Mouse (Mus musculus) heart, embryonic 16.5 days (tissue): Measurements from ENCODE around the gene Mpp5. TPM values are rescaled to one million over a fixed set of nuclear protein-coding genes. Genes with fewer than 3 reads are reported as not detected.
A peak's percentile ranks its signal among the peaks of the same experiment; 100 is the strongest.

Source experiments
- ATAC-seq: fragments of 200-750 bp; cut with Nextera tagmentation; replicated peaks from 2 replicates; pipeline ENCODE4 v1.8.0; 2017; ENCODE audit warnings: moderate number of reproducible peaks; ENCODE audit not compliant: insufficient read depth, low FRiP score; ENCODE audit errors: extremely low read depth
- H3K27ac ChIP-seq: fragments of 300-500 bp; sonication (generic); 2 replicates; pipeline ENCODE4 v1.5.1; 2014; ENCODE audit warnings: mild to moderate bottlenecking, low read length, control low read depth, moderate library complexity
- H3K27me3 ChIP-seq: fragments of 300-500 bp; sonication (generic); 2 replicates; pipeline ENCODE4 v1.6.1; 2014; ENCODE audit warnings: low read length, mixed read lengths; ENCODE audit not compliant: control insufficient read depth, insufficient read depth
- H3K36me3 ChIP-seq: fragments of 300-500 bp; sonication (generic); 2 replicates; pipeline ENCODE4 v1.6.1; 2014; ENCODE audit not compliant: control insufficient read depth, insufficient read depth
- H3K4me1 ChIP-seq: fragments of 300-500 bp; sonication (generic); 2 replicates; pipeline ENCODE4 v1.6.1; 2014; ENCODE audit warnings: low read length, mixed read lengths; ENCODE audit not compliant: control insufficient read depth, insufficient read depth
- H3K4me2 ChIP-seq: fragments of 300-500 bp; sonication (generic); 2 replicates; pipeline ENCODE4 v1.6.1; 2014; ENCODE audit warnings: low read depth, mild to moderate bottlenecking, control low read depth, low read length
- H3K4me3 ChIP-seq: fragments of 300-500 bp; sonication (generic); 2 replicates; pipeline ENCODE4 v1.5.1; 2014; ENCODE audit warnings: mild to moderate bottlenecking, control low read depth, low read length
- H3K9ac ChIP-seq: fragments of 300-500 bp; sonication (generic); 2 replicates; pipeline ENCODE4 v1.6.1; 2014; ENCODE audit warnings: low read length, control low read depth
- H3K9me3 ChIP-seq: fragments of 300-500 bp; sonication (generic); replicated peaks from 2 replicates; pipeline ENCODE4 v1.6.1; 2016; ENCODE audit warnings: low read length; ENCODE audit not compliant: control insufficient read depth
- WGBS: fragments of 180-500 bp; shearing (Covaris S2); extraction: QIAGEN DNeasy Blood & Tissue Kit; methylation state at CpG from one replicate; pipeline ENCODE4 v1.1.7; 2014; 5-methylcytosine and 5-hydroxymethylcytosine counted together
- polyA plus RNA-seq: library from polyadenylated mRNA; unstranded; fragments of >200 nt; fragmentation: Nextera tagmentation; extraction: Ambion mirVana; gene quantifications from 2 replicates; pipeline ENCODE4 v1.2.1, GENCODE M21; 2015

Gene Mpp5
- 14.5 and 15.2 TPM in 2 replicates for polyA plus RNA-seq

DNA sequence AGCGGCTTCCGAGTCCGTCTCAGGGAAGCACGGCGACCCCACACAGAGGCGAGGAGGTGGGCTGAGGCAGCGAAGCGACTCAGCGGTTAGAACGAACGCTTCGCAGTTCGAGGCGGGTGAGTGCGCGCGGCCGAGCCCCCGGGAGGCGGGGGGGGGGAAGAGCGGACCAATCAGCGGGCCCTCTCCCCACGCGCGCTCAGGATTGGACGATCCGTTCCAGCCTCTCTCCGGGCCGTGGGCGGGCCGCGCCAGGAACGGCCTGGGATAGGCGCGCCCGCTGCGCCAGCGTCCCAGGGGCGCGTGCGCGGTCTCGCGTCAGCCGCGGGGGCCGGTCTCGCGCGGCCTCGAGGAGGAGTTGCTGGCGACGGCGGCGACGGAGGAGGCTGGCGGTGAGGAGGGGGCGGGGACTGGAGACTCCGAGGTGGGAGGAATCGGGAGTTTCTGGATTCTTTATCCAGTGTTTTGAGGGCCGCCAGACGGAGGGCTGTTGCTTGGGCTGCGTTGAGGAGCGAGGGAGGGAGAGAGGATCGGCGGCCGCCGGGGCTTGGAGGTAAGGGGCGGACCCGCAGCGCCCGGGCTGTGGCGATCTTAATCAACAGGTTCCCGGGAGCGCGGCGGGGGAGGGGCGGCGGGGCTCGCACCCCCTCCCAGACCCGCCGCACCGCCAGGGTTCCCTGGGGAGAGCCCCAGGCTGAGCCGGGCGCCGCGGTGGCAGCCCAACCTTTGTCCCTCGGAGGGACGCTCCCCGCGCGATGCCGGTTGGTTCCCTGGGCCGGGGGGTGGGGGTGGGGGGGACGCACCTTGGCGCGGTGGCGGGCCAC lies at the start of gene Mpp5:
TSS of gene Mpp5 (plus strand) at position 351 of the 821 bp plus-strand sequence.
- Histone ChIP-seq H3K27ac (peak within 1 kb of the TSS; percentile 97), H3K4me1 (peaks cover 3% of the 10 kb centered on the region; the same call in 1 of the 2 replicates), H3K36me3 (no peaks in the 10 kb centered on the region), H3K4me3 (peak within 1 kb of the TSS; percentile 88), H3K4me2 (peak within 1 kb of the TSS; percentile 99), H3K9me3 (no peaks in the 10 kb centered on the region), H3K27me3 (no peaks in the 10 kb centered on the region), H3K9ac (peak within 1 kb of the TSS; percentile 89)
- WGBS: under 1% methylated on average over 89 of the region's 98 CpGs
- peak; percentile 100 for ATAC-seq

DNA sequence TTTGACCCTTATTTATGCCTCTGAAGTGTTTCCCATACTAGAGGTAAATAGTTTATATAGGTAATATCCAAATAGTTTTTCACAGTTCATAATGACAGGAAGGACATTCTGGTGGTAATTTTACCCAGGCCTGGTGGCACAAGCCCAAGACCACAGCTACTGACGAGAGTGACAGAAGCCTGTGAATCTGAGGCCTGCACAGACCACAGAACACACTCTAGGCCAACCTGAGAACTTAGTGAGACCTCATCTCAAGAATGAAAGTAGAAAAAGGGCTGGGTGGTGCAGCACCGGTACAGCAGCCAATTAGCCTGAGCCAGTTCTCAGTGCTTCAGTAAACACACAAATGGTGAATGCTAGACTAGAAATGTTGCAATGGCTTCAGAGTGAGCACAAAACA lies 30.9 kb upstream of the Mpp5 start:
- Histone ChIP-seq H3K9me3 (no peaks in the 10 kb centered on the region), H3K4me2 (no peak overlapping the region), H3K36me3 (no peaks in the 10 kb centered on the region), H3K9ac (no peak overlapping the region), H3K4me1 (no peaks in the 10 kb centered on the region), H3K27me3 (no peaks in the 10 kb centered on the region), H3K4me3 (no peak overlapping the region), H3K27ac (no peak overlapping the region)
- no peak for ATAC-seq
- WGBS: 73% methylated on average over 2 of the region's 2 CpGs

DNA sequence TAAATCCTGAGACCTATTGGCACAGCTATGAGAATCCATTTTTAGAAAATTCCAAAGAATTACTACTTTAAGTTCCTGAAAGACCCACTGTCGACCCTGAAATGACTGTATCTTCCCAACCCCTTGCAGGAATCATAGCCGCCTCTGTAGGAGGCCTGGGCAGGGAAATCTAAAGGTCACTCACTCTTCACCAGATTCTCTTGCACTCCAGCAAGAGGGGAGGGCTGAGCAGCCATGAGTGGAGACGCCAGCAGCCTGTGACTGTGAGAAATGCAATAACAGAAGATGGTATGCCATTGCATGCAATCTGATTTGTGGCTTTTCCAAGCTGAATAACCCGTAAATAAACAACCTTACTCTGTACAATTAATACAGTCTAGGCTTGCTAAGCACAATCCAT lies 21.0 kb upstream of the Mpp5 start:
- H3K4me2 ChIP-seq: no peak overlapping the region
- ATAC-seq: no peak
- WGBS: 41% methylated on average over 4 of the region's 4 CpGs

DNA sequence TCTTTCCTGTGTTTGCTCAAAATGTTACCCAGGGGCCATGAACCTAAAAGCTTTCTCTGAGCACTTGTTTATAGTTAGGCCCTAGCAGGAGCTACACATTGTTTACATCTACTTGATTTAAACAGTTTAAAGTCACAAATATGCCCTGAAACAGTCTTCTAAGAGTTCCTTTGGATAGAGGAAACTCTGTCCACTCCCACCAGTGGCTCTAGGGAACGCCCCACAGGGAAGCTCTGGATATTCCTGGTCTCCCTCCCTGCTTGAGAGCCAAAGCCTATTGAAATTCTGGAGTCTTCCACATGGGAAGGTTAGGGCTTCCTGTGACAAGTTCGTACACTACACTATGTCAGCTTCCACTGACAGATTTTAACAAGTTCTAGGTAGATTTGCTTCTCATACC lies 9.1 kb upstream of the Mpp5 start:
- Histone ChIP-seq H3K4me2 (no peak overlapping the region), H3K4me3 (no peak overlapping the region), H3K36me3 (no peaks in the 10 kb centered on the region), H3K4me1 (no peaks in the 10 kb centered on the region), H3K9me3 (no peaks in the 10 kb centered on the region), H3K9ac (no peak overlapping the region), H3K27ac (no peak overlapping the region), H3K27me3 (no peaks in the 10 kb centered on the region)
- 61% methylated on average over 2 of the region's 2 CpGs for WGBS
- no peak for ATAC-seq

More for the DNA sequence above, 21.0 kb upstream of the Mpp5 start:
- H3K9ac ChIP-seq: no peak overlapping the region
- H3K27ac ChIP-seq: no peak overlapping the region
- H3K9me3 ChIP-seq: no peaks in the 10 kb centered on the region
- H3K36me3 ChIP-seq: no peaks in the 10 kb centered on the region
- no peak overlapping the region for H3K4me3 ChIP-seq
- no peaks in the 10 kb centered on the region for H3K4me1 ChIP-seq
- H3K27me3 ChIP-seq: no peaks in the 10 kb centered on the region

DNA sequence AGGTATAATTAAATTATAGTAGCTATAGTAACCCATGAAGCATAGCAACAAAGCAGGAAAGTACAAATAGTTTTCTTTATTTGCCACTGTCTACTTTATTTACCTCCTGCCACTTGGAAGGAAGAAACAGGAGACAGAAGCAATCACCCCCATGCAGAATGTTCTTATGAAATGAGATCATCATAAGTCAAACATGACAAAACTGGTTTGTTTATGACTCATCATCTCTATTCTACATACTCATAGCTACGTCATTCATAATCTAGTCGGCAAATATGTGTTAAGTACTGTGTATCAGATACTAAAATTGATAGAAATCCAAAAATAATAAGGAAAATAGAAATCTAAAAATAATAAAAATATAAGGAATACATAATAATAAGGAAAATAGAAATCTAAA lies 8.4 kb upstream of the Mpp5 start:
- Histone ChIP-seq H3K27ac (no peak overlapping the region), H3K4me2 (no peak overlapping the region), H3K9ac (no peak overlapping the region), H3K4me3 (no peak overlapping the region), H3K27me3 (no peaks in the 10 kb centered on the region), H3K9me3 (no peaks in the 10 kb centered on the region), H3K36me3 (no peaks in the 10 kb centered on the region), H3K4me1 (no peaks in the 10 kb centered on the region)
- WGBS: 76% methylated on average over 2 of the region's 2 CpGs
- no peak for ATAC-seq

DNA sequence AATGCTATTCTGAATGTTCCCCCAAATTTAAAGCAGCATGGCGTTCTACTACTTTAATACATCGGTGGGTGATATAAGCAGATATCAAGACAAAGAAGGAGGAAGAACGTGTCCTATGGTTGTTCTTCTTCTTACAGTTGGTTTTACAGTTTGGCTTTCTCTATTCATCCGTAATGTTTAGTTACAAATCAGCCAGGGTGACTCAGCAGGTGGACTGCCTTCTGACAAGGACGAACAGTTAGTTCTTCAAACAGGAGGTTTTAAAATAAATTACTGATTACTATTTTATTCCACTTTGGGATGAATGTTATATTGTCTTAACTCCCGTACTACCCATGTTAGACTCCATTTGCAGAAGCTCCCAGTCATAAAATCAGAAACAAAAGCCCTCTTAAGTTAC lies 2.5 kb upstream of the Mpp5 start:
- Histone ChIP-seq H3K9me3 (no peaks in the 10 kb centered on the region), H3K36me3 (no peaks in the 10 kb centered on the region), H3K9ac (no peak overlapping the region), H3K4me1 (peaks cover 3% of the 10 kb centered on the region; the same call in 1 of the 2 replicates), H3K4me3 (no peak overlapping the region), H3K4me2 (no peak overlapping the region), H3K27me3 (no peaks in the 10 kb centered on the region), H3K27ac (no peak overlapping the region)
- WGBS: 77% methylated on average over 6 of the region's 6 CpGs
- ATAC-seq: no peak

DNA sequence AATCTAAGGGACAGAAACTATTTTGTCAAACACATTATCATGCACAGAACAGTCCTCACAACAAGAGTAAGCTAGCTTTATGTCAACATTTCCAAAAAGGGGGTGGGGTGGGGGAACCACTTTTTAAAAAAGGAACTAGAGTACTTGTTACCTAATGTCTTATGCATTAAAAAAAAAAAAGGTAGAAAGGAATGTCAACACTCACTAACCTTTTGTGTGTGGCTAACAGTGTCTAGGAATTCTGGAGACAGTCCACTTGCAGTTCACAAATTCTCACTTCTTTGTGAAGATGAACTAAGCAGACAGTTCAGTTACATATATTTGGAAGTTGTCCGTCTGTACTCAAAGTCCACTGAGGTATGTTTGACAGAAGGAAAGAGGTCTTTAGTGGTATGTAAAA lies 1.3 kb upstream of the Mpp5 start:
- no peaks in the 10 kb centered on the region for H3K36me3 ChIP-seq
- no peak overlapping the region for H3K9ac ChIP-seq
- H3K4me1 ChIP-seq: peaks cover 3% of the 10 kb centered on the region; the same call in 1 of the 2 replicates
- 26% methylated on average over 1 of the region's 1 CpGs for WGBS
- H3K27me3 ChIP-seq: no peaks in the 10 kb centered on the region
- no peak overlapping the region for H3K4me3 ChIP-seq
- H3K9me3 ChIP-seq: no peaks in the 10 kb centered on the region
- ATAC-seq: no peak
- H3K27ac ChIP-seq: no peak overlapping the region
- peak overlapping the region; percentile 99 for H3K4me2 ChIP-seq

DNA sequence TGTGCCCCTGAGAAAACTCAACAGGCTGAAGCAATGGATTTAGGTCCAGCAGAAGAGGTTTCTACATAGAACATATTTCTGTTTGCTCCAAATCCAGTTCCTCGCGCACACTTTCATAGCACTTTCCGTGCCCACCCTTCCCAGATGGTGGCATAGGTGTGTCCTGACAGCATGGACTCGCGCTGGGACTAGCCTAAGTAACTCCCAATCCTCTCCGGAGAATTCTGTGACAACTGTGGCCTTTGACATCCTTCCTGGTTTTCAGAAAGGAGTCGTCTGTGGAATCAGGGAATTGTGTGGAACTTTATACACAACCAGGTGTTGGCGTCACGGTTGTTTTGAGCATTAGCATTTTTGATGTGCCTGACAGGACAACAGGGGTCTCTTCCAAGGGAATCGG lies 594 bp upstream of the Mpp5 start:
- Histone ChIP-seq H3K4me3 (peak overlapping the region; percentile 88), H3K36me3 (no peaks in the 10 kb centered on the region), H3K4me1 (peaks cover 3% of the 10 kb centered on the region; the same call in 1 of the 2 replicates), H3K4me2 (peak overlapping the region; percentile 99), H3K9me3 (no peaks in the 10 kb centered on the region), H3K27ac (peak overlapping the region; percentile 72), H3K27me3 (no peaks in the 10 kb centered on the region), H3K9ac (peak overlapping the region; percentile 77)
- 0% methylated on average over 10 of the region's 10 CpGs for WGBS
- no peak for ATAC-seq

DNA sequence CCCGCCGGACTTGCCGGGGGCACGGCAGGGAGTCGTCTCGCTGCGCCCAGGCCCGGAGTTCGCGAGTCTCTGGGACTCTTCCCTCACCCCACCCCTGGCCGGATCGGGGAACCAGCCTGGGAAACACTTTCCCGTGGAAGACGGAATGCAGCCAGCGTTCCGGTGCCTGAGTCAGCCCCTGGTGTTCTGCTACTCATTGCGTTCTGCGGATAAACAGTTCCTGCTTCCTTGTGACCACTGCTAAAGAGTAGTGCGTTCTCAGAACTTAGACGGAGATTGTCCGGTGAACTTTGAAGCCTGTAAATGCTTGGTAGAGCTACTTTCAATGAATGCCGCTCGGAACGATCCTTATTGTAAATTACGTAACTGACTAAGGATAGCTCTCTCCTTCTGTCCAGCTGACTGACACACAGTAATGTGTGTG lies 683 bp downstream of the Mpp5 start:
- Histone ChIP-seq H3K4me2 (peak overlapping the region; percentile 68), H3K36me3 (no peaks in the 10 kb centered on the region), H3K4me3 (peak overlapping the region; percentile 88), H3K27ac (peak overlapping the region; percentile 97), H3K27me3 (no peaks in the 10 kb centered on the region), H3K9ac (peak overlapping the region; percentile 89), H3K9me3 (no peaks in the 10 kb centered on the region), H3K4me1 (peaks cover 3% of the 10 kb centered on the region; the same call in 1 of the 2 replicates)
- peak; percentile 21 for ATAC-seq
- WGBS: under 1% methylated on average over 25 of the region's 25 CpGs
